Mouse (Mus musculus): Measurements from ENCODE around the gene Deup1. TPM values are rescaled to one million over a fixed set of nuclear protein-coding genes. Genes with fewer than 3 reads are reported as not detected.

Deup1 gene
- 0.30 and 0.57 TPM in 2 replicates for polyA plus RNA-seq (2012; rRNA removed)

DNA sequence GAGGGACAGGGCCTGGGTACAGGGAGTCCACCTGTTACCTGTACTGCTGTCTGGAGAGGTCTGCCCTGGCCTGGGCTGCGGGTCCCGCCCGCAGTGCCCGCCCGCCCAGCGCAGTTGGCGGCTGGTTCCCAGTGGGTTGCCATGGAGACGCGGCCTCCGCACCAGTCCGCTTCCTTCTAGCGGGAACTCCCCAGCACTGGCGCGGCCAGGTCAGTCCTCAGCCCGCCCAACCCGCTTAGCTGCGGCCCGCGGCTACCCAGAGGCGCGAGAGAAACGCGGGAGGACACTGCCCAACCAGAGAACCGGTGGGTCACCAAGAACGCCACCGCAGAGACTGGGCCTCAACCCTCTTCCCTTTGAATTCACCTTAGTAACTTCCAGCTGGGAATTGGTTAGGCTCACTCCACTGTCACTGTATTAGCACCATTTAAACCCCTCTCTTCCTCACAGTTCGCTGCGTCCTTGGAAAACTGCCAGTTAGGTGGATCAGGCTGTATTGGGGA, at the start of gene Deup1:
Gene Deup1 (minus strand): TSS at position 149 of the 503 bp plus-strand sequence.
- DNase-seq (ENCODE audit: low read depth) = no peak

DNA sequence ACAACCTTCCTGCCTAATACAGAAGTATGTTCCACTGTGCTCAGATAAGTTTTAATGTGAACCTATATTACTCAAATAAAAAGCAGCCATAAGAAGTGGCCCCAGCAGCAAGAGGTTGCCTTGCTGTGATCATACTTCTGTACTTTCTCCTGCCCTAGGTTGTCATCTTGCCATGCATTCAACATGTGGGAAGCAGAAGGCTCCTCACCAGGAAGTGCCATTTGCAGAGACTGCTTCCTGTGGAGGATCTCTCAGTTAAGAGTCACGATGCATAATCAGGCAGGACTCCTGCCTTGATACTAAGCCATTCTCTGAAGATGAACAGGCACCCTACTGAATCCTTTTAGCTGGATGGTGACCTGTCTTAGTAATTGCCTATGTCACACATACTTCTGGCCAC, 44.5 kb upstream of the Deup1 start:
- no peak for DNase-seq (ENCODE audit: low read depth)

GRCm38 (mm10) chr9:15670002-15670527, 42.3 kb upstream of the Deup1 start:
- DNase-seq (ENCODE audit: low read depth) = no peak

DNA sequence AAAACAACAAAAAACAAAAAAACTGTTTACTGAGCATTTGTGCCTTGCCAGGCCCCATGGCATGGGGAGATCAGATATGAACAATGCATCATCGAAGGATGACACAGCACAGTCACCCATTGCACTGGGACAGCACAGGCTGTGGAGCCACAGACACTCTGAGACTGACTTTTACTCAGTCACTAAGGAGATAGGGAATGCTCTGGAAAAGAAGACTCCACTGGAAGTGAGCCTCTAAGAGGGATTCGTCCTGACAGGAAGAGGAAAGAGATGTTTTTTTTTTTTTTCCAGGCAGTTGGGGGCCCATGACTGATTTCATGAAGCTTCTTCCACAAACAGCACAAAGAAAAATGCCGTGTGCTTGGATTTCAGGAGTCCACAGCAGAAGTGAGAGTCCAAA, 41.7 kb upstream of the Deup1 start:
- no peak for DNase-seq (ENCODE audit: low read depth)

GRCm38 (mm10) chr9:15664606-15665005, 36.9 kb upstream of the Deup1 start:
- DNase-seq (ENCODE audit: low read depth) = no peak

DNA sequence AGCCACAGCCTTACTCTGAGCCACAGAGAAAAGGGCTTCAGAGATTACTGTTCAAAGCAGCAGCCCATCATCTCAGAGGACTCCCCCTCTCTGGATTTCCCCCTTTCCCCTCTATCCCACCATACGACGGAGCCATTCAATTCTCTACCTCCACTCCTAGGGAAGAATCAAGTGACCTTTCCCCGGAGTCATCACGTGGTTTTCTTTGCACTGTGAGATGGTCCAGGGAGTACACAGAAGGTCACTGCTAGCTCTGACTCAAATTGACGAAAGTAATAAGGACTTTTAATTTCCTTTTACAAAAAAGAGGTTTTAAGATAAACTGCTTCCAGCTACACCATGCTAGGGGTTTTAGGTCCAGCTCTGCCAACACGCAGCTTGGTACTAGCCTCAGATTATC, 31.3 kb upstream of the Deup1 start:
- no peak for DNase-seq (ENCODE audit: low read depth)

DNA sequence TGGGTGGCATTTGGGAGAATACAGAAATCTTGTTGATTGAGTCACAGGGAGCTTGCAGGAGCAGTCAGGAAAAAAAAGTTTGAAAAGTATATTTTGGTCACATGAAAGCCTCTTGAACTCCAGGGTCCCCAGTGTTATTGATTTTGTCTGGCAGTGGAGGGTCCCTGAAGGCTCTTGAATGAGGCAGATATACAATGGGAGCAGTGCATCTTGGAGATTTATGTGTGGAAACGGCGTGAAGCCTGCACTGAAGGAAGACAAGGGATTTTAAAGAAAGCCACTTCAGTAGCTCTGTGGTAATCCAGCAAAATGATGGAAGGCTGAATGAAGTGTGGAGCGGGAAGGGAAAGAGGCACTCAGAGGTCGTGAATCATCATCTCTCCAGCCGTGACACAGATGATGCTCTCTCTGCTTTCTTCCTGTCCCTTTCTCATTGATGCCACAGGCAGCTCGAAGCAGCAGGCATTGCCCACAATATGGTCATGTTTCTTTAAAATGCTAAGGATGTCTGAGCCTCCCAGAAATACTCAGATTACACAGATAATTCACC, 30.6 kb upstream of the Deup1 start:
- DNase-seq (ENCODE audit: low read depth) = no peak

DNA sequence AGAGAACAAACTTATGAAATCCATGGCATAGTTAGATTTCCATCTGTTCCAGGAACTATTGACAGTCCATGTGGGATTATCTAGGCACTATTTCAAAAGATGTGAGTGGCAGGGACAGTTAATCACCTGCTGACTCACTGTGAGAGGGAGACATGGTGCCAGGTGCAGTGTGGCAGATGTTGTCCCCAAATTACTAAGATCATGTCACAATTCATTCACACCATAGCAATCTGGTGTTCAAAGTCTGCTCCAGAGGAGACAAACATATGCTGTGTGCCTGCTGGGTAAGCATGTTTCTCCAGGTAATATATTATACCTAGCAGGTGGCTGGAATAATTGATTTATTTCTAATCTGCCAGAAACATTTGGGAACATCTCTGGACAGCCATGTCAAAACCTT, 25.3 kb upstream of the Deup1 start:
- peak; percentile 80 for DNase-seq (ENCODE audit: low read depth)

DNA sequence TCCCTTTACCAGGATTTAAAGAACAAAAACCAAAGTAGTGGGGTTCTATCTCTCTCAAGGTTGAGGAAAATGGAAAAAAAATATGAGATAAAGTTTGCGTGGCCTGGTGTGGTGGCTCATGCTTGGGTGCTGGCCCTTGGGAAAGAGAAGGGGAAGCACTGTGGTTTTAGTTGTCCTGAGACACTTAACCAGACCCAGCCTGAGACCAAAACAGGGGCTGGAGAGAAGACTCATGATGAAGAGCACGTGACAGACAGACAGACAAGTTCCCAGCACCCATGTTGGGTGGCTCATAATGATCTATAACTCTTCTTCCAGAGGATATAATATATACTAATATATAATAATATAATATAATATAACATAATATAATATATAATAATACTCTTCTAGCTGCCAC, 22.2 kb upstream of the Deup1 start:
- DNase-seq (ENCODE audit: low read depth) = no peak

- no peak for DNase-seq (ENCODE audit: low read depth)
Observed at GRCm38 (mm10) chr9:15627384-15627783, 349 bp downstream of the Deup1 start.

DNA sequence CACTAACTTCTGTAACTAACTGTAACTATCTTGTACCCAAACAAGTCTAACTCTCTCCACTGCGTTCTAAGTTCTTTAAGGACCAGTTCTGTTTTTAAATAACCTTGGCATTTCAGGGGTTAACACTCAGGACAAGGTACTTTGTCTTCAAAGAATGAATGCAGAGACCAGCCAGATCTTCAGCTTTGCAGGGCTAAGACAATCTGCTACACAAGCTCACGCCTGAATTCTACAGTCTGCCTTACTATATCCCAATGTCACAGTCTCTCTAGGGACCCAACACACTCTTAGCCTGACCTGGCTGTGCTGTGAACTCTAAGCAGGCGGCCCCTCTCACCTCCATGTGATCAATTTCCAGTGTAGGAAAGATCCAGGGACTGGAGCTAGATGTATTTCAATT, 3.0 kb downstream of the Deup1 start:
- DNase-seq (ENCODE audit: low read depth) = no peak

GRCm38 (mm10) chr9:15619767-15620166, 8.0 kb downstream of the Deup1 start:
- DNase-seq (ENCODE audit: low read depth) = no peak

DNA sequence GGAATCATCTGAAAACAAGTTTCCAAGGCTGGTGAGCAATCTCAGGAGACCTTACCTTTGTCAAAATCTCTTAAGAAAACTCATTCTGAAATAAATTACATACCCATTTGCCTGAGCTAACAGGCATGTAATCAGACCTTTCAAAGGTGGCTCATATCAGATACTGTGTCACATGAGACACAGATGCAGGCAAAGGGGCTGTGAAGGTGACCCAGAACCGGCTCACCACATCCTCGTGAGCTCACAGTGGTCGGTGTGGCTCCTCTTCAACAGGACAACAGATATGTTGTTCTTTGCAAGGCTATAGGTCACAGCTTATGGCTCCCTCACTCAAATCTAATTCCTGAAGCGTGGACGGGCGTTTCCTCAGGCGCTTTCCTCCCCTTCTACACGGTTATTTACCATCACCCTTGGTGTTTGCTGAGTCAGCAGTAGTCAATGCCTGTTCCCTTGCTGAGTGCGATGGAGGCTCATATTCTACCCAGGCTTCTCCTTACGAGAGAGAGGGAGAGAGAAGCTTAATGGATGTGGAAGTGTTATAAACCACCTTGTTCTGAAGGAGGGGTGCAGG, 8.6 kb downstream of the Deup1 start:
- no peak for DNase-seq (ENCODE audit: low read depth)

- no peak for DNase-seq (ENCODE audit: low read depth)
Observed at GRCm38 (mm10) chr9:15617061-15617460, 10.7 kb downstream of the Deup1 start.

DNA sequence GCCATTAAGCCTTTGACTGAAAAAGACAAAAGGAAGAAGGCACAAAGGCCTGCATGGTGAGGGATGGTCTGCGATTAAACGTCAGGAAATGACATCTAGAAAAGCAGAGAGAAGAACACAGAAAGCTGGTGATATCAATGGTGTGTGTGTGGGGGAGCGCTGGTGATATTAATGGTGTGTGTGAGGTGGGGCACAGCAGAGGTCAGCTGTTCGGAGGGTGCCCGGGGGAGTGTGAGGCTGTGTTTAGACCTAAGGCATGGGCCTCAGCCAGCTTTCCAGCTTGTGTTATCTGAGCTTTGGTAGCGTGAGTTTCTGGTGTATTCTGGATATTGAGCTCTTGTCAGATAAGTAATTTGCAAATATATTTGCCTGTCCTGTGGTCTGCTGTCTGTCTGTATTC, 11.3 kb downstream of the Deup1 start:
- DNase-seq (ENCODE audit: low read depth) = no peak

DNA sequence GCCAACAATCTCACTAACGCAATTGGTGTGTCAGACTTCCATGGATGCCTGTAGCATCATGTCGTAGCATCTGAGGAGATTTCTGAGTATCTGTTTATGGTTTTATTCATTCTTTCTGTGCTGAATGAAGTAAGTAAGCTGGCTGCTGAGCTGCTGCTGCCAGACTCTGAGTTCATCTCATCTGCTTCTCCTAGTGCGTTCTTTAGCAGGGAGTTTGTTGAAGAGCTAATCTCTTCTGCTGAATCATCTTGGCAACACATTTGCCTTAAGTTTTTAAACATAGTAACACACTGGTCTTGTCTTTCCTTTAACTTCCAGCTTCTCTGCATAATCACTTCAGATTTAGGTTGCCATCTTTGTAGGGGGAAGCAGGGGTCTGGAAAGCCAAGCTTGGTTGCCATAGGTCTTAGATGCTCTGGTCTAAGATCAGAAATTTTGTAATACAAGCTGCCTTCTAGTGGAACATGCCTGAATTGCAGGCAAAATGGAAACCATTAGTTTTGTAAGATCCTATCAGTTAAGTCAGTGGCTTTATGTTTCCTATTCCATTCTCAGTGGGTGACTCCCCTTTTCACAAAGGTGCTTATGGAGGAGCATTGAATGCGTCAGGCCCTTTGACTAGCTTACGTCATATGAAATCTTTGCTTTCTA, 18.3 kb downstream of the Deup1 start:
- DNase-seq (ENCODE audit: low read depth) = no peak

DNA sequence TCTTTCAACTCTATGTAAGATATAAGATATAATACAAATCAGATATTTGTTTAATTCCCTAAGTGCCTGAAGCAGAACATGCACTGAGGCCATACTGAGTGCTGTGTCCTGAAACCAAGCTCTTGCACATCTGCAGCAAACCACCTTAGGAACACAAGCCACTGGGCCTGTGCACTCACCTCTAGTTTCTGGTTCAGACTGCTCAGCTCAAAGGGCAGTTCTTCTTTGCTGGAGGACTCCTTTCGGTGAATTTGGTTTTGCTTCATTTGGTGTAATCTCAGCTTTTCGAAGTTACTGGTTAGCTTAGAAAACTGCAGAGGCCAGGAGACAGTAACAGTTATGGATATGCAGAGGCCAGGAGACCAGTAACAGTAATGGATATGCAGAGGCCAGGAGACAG, 20.1 kb downstream of the Deup1 start:
- DNase-seq (ENCODE audit: low read depth) = no peak

GRCm38 (mm10) chr9:15603156-15603555, 24.6 kb downstream of the Deup1 start:
- DNase-seq (ENCODE audit: low read depth) = no peak

DNA sequence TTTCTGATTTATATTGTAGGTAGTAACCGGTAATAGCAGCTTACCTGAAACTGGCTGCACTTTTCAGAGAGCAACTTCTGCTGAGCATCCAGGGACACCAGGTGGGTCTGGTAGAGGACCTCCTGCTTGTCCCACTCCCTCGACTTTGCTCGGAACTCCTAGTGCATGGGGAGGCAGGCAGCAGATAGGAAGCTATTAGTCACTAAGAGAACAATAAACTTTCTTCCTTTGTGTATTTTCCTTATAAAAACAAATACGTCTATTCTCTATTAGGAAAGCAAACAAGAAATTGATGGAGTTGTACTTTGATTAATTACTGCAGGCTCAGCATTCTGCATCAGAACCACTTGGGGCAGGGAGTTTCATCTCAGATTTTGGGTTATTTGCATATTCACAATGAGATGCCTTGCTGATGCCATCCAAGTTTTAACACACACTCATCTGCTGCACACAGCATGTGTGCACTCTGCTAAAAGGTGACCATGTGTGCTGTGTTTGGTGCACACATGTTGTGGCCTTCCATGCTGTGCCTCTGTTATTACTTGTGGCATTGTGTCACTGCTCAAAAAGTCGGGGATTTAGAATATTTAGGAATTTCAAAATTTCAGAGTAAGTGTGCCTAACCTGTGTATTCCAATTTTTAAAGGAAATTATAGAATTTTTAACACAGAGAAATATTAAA, 26.7 kb downstream of the Deup1 start:
- no peak for DNase-seq (ENCODE audit: low read depth)

- DNase-seq (ENCODE audit: low read depth) = no peak
Observed at GRCm38 (mm10) chr9:15600156-15600858, 27.4 kb downstream of the Deup1 start.

- no peak for DNase-seq (ENCODE audit: low read depth)
Observed at GRCm38 (mm10) chr9:15596598-15596997, 31.1 kb downstream of the Deup1 start.

DNA sequence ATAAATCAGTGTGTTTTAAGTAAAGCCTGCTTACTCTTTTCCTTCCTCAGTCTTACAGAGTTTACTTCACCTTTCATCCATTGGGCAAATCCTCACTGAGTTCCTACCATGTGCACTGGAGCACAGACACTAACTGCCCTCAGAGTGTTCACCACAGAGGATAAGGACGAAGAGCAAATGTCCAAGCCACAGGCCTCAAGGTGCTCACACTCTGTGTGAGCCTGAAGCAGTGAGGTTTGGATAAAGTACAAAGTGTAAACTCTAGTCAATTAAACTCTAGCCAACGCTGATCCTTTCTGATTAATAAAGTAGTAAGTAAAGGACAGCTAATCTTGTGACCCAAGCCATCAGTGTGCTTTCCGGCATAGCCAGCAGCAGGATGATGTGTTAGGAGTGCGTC, 33.6 kb downstream of the Deup1 start:
- DNase-seq (ENCODE audit: low read depth) = no peak

Measured in gonadal fat pad, adult 2 months (tissue).